Mouse (Mus musculus) ovary, postnatal 10 days (tissue): ENCODE measurements around the gene Rnf185.

Experiments used
- DNase-seq: peaks from one replicate; pipeline ENCODE4 v3.0.0; 2022; ENCODE audit warnings: low spot score

The Rnf185 gene

DNA sequence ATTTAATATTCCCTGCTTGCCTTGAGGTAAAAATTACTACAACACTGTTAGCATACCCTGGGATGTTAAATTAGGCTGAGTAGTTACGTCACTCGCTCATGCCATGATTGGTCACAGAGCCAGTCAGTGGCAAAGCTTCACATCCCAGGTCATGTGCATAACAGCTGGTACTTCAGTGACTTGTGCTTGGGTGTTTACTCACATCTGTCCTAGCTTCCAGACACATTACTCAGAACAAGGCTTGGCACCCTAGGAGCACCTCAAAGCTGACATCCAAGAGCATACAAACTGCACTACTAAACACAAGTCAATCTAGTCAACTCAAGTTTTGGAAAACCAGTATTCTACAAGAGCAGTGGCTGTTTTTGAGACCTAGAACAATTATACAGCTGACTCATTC, 9.1 kb downstream of the Rnf185 start:
- no peak for DNase-seq

- DNase-seq: no peak
Observed at GRCm38 (mm10) chr11:3442677-3443076, 9.5 kb downstream of the Rnf185 start.

- no peak for DNase-seq
Observed at GRCm38 (mm10) chr11:3441696-3442443, 10.3 kb downstream of the Rnf185 start.

DNA sequence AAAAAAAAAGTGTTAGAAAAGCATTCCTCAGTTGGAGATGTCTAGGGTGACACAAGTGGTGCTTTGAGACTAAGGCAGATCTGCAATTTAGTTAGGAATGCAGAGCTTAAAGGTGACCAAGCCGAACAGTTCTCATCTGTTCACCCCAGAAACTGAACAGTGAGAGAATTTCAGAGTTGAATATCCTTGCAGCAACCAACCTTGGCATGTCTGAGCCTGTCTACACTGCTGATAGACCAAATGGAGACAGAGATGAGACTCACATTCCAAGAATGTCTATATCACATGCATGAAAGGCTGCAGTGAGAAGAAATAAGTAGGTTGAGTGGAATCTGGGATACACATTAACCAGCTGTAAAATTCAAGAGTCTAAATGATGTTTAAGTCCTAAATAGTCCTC, 14.5 kb downstream of the Rnf185 start:
- DNase-seq: no peak

- DNase-seq: no peak
Observed at GRCm38 (mm10) chr11:3433809-3434208, 18.4 kb downstream of the Rnf185 start.

DNA sequence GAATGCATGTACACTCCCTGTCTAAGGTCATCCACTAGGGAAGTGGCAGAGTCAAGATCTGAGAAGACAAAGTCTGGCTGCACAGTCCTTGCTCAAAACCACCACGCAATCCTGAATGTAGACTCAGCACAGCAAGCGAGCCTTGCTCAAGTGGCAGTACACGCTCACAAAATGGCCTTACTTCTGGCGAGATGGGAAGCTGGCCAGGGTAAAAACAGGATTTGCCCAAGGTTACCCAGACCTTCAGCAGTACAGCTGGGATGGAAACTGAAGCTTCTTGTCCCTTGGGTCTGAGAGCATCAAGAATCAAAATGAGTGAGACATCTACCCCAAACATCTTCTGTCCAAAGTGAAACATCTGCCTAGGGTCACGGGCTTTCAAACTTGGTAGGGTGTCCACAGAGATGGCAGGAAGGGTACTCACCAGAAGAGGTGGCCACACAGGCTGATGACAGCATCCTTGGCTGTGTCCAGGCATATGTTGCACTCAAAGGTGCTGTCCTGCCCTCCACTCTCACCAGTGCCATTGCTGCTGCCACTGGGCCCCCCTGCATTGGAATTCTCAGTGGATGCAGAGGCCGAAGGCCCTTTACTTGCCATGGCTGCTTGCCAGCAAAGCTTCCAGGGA, 20.1 kb downstream of the Rnf185 start:
- DNase-seq: no peak

DNA sequence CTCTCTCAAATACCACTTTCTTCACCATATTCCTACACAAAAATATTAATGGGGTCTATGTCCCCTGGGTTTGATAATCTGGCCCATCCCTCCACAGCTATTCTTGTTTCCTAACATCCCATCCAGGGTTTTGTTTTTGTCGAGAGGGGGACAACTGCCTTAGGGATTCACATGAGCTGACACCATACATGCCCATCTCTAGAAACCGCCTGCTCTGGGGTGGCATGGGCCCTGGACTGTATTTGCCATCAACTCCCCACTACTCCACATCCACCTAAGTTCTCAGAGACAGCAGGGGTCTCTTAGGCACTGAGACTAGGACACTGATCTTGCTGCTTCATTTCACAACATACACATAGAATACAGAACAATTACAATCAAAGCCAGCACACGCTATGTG, 20.6 kb downstream of the Rnf185 start:
- DNase-seq: no peak

GRCm38 (mm10) chr11:3428632-3429031, 23.5 kb downstream of the Rnf185 start:
- DNase-seq: no peak

DNA sequence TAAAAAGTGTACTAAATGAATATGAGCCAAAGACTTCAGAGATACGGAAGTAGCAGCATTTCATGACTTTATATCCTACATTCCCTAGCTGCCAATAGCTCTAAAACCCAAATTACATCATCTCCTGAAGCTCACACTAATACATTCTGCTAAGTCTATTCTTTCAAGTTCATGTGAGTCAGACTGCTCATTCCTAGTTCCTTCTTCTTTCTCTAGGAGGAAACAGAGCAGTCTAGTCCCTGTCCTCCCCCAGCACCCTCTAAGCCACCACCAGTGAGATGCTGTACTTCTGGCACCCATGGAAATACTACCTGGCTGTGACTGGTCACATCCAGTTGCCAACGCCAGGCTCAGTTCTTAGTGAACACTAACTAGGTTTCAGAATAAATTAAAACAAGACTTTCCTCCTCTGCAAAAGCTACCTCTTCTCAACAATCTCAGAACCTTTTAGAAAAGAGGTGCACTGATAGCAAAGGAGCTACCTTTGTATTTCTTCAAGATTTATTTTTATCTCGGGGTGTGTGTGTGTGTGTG, 24.4 kb downstream of the Rnf185 start:
- no peak for DNase-seq

GRCm38 (mm10) chr11:3422242-3422641, 29.9 kb downstream of the Rnf185 start:
- no peak for DNase-seq

DNA sequence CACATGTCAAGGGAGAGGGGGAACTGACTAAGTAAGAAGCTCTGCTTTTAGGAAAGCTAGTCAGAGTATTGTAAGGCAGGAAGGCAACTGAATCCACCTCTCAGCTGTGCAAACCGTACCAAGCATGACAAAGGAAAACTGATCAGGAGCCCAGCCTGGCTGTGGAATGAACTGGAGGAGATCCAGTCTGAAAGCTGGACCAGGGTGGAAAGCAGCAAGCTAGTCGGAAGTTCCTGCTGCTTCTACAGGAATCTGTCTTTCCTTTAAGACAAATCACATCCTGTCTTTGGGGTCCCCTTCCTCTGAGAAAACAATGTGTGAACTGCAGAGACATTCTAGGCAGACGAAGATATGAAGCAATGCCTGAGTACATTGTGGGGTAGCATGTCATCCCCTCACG, 33.4 kb downstream of the Rnf185 start:
- DNase-seq: no peak

GRCm38 (mm10) chr11:3417795-3418194, 34.4 kb downstream of the Rnf185 start:
- DNase-seq: no peak

DNA sequence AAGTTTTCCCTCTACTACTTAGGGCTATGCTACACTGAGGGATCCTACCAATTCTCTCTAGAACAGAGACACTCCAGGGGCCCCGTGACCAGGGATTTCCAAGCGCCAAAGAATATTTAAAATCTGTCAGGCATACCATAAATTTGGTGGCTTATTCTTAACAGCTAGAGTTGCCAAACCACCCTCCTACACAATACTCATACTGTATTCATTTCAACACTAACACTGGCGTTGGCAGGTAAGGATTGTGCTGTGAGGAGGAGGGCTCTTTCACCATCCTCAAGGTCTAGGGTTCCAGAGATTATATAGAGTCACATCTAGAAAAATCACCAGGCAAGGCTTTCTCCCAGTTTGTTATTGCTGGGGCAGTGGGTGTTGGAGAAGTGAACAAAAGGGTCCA, 35.8 kb downstream of the Rnf185 start:
- DNase-seq: no peak

GRCm38 (mm10) chr11:3412111-3412510, 40.1 kb downstream of the Rnf185 start:
- DNase-seq: no peak

DNA sequence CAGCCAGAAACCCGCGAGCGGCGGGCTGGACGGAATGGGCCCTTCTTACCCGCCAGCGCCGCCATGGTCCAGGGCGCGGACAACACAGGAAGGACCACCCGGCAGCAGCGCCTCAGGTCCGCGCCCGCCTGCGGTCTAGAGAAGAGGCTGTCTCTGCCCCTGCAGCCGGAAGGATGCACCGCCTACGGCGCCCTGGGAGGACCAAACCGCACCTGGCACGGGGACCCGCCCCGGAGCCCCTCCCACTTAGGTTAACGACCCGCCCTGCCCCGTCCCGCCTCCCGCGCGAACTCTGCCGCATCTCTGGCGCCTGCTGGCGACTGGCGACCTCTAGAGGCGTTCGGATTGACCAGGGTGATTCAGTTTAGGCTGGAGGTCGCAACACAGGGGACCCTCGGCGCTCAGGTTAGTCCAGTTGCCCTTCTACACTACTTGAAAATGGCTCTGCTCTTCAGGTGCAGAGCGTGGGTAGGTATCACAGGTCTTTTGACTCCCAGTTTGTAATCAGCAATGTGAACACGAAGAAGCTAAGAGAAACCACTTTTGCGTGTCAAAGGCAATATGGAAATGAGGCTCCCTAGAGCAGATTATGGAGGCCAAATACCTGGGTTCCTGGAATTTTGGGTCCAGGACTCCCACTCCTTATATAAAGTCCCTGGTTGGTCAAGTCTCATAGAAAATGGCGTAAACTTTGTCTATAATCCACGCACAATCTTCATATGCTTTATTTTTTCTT, 43.0 kb downstream of the Rnf185 start, which contains the start of gene Limk2:
Gene Limk2 (minus strand): TSS at position 193 of the 736 bp plus-strand sequence.
- peak; percentile 87 for DNase-seq

GRCm38 (mm10) chr11:3408131-3408996, 43.8 kb downstream of the Rnf185 start:
- no peak for DNase-seq

DNA sequence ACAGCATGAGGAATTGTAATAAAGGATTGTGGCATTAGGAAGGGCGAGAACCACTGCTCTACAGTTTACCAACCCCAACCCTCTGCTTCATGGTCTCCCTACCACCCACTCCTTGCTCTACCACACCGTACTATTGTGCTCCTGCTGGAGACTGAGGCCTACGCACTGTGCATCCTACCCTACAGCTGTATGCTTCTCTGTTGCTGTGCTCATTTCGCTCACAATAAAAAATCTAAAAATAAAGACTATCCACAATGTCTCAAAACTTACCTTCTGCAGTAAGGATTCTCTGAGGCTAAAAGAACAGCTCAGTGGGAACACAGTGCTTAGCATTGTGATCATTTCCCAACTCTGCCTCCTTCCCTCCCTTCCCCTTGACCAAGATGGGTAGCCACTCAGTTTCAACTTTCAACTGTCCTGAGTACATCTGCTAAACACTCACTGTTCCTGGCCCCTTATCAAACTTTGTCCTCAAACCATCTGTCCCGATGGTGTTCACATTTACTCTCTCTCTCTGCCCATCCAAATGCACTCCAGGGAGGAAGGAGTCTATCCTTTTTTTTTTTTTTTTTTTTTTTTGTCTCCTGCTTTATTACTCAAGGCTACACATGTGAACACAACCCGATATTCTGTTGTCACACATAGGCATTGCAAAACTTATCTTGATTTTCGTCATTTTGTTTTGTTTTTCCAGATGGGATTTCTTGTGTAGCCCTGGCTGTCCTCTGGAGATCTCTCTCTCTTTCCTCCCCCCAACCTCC, 47.7 kb downstream of the Rnf185 start:
- DNase-seq: no peak

- DNase-seq: no peak
Observed at GRCm38 (mm10) chr11:3403024-3403423, 49.1 kb downstream of the Rnf185 start.

DNA sequence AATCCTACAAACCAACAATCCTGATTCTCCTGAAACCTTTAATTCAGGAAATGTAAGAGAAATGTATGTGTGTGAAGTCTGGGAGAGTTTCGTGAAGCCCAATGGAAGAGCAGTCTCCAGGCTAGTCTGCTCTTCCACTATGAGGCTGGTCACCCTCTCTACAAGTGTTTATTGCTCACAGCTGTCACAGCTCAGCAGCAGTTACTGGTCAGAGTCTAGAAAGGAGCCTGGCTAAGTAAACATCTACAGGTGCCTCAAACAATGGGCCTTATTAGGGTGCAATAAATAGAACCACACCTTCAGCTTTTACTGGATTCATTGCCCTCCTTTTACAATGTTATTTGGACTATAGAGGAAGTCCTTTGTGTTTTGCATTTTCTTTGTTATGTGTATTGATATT, 53.8 kb downstream of the Rnf185 start:
- no peak for DNase-seq

DNA sequence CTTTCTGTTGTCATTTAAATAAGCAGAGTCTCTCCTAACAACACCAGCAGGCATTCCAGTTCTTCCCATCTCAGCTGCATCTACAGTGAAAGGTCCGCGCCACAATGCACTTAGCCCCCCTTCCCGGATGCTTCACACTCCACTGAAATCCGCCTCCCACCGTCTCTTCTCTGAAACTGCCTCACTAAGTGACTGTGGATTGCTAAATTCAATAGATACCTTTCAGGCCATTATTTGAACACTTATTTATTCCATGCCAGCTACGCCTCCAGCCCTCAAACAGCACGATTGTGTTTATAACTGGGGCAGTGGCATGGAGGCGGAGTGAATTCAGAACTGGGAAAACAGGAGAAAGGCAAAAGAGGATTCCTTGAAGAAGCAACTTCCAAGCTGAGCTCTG, 55.6 kb downstream of the Rnf185 start:
- DNase-seq: no peak

GRCm38 (mm10) chr11:3396091-3396490, 56.1 kb downstream of the Rnf185 start:
- DNase-seq: no peak
